Mouse (Mus musculus) A20 (cell line): ENCODE data around the gene Olfr393.

Experiments used
- DNase-seq: peaks from one replicate; pipeline ENCODE4 v3.0.0-alpha.2; 2011; ENCODE audit warnings: low read depth, low spot score

Gene Olfr393

GRCm38 (mm10) chr11:73851354-73851753 is at the start of gene Olfr393:
Olfr393 (minus strand) TSS chr11:73851454.
- DNase-seq, result no peak

- no peak for DNase-seq
Observed at GRCm38 (mm10) chr11:73890671-73891070, 39.4 kb upstream of the Olfr393 start, which contains the start of gene Olfr394. Olfr394 (minus strand) TSS chr11:73890771.

- DNase-seq, result no peak
Observed at GRCm38 (mm10) chr11:73816949-73817348, 34.3 kb downstream of the Olfr393 start, which contains the start of gene Olfr392. Olfr392 (minus strand) TSS chr11:73817049.

- no peak for DNase-seq
Observed at GRCm38 (mm10) chr11:73802952-73803351, 48.3 kb downstream of the Olfr393 start, which contains the start of gene Olfr391-ps. Olfr391-ps (minus strand) TSS chr11:73803052.
